Mouse (Mus musculus): ENCODE data around the gene Washc3. TPM values are rescaled to one million over a fixed set of nuclear protein-coding genes. Genes with fewer than 3 reads are reported as not detected.

The Washc3 gene
- polyA plus RNA-seq, 1 experiment from 2014 or later: 65.5 TPM

GRCm38 (mm10) chr10:88228521-88229017 is 27.7 kb downstream of the Washc3 start:
- Histone ChIP-seq H3K4me2 (ENCODE audit: low read depth, low read length) (no peak overlapping the region), H3K9ac (ENCODE audit: low read depth, low read length) (no peak overlapping the region), H3K4me1 (ENCODE audit: control insufficient read depth, insufficient read depth, low read length) (peaks cover 3% of the 10 kb centered on the region; the same call in 1 of the 2 replicates), H3K27ac (replicated peaks; ENCODE audit: low read depth, low read length) (no peak overlapping the region), H3K27me3 (replicated peaks; ENCODE audit: control insufficient read depth, insufficient read depth, low read length) (no peaks in the 10 kb centered on the region), H3K4me3 (ENCODE audit: low read depth, low read length) (no peak overlapping the region), H3K36me3 (ENCODE audit: control insufficient read depth, insufficient read depth, low read length) (peaks cover 9% of the 10 kb centered on the region), H3K9me3 (ENCODE audit: control insufficient read depth, low read length) (no peaks in the 10 kb centered on the region)
- no peak for ATAC-seq (ENCODE audit: low read depth)
- DNase-seq (ENCODE audit: low spot score): no peak
- WGBS: 80% methylated on average over 8 of the region's 8 CpGs

- no peak overlapping the region for H3K9ac ChIP-seq (ENCODE audit: low read depth, low read length)
- H3K4me1 ChIP-seq (ENCODE audit: control insufficient read depth, insufficient read depth, low read length): peaks cover 3% of the 10 kb centered on the region; the same call in 1 of the 2 replicates
- H3K9me3 ChIP-seq (ENCODE audit: control insufficient read depth, low read length): no peaks in the 10 kb centered on the region
- H3K27ac ChIP-seq (replicated peaks; ENCODE audit: low read depth, low read length): 0 out of 2 replicates have a peak overlapping the region, but pooled peaks have one; percentile 25
- peak; percentile 70 for DNase-seq (ENCODE audit: low spot score)
- no peak overlapping the region; the same call in 1 of the 2 replicates for H3K4me2 ChIP-seq (ENCODE audit: low read depth, low read length)
- ATAC-seq (ENCODE audit: low read depth): no peak
- no peak overlapping the region for H3K4me3 ChIP-seq (ENCODE audit: low read depth, low read length)
- H3K27me3 ChIP-seq (replicated peaks; ENCODE audit: control insufficient read depth, insufficient read depth, low read length): no peaks in the 10 kb centered on the region
- peaks cover 26% of the 10 kb centered on the region; the same call in 1 of the 2 replicates for H3K36me3 ChIP-seq (ENCODE audit: control insufficient read depth, insufficient read depth, low read length)
- WGBS: 45% methylated on average over 8 of the region's 8 CpGs
Measured at GRCm38 (mm10) chr10:88231671-88232070, 30.8 kb downstream of the Washc3 start.

- no peak overlapping the region for H3K27ac ChIP-seq (replicated peaks; ENCODE audit: low read depth, low read length)
- H3K27me3 ChIP-seq (replicated peaks; ENCODE audit: control insufficient read depth, insufficient read depth, low read length): no peaks in the 10 kb centered on the region
- ATAC-seq (ENCODE audit: low read depth) (no peak), DNase-seq (ENCODE audit: low spot score) (no peak)
- H3K36me3 ChIP-seq (ENCODE audit: control insufficient read depth, insufficient read depth, low read length): peaks cover 31% of the 10 kb centered on the region; the same call in 1 of the 2 replicates
- no peak overlapping the region for H3K9ac ChIP-seq (ENCODE audit: low read depth, low read length)
- H3K4me1 ChIP-seq (ENCODE audit: control insufficient read depth, insufficient read depth, low read length): peaks cover 3% of the 10 kb centered on the region; the same call in 1 of the 2 replicates
- H3K4me3 ChIP-seq (ENCODE audit: low read depth, low read length): no peak overlapping the region
- no peaks in the 10 kb centered on the region for H3K9me3 ChIP-seq (ENCODE audit: control insufficient read depth, low read length)
- H3K4me2 ChIP-seq (ENCODE audit: low read depth, low read length): no peak overlapping the region
- WGBS: 88% methylated on average over 2 of the region's 2 CpGs
Measured at GRCm38 (mm10) chr10:88232765-88233164, 31.9 kb downstream of the Washc3 start.

- H3K4me3 ChIP-seq (ENCODE audit: low read depth, low read length): no peak overlapping the region
- H3K4me1 ChIP-seq (ENCODE audit: control insufficient read depth, insufficient read depth, low read length): no peaks in the 10 kb centered on the region
- H3K27ac ChIP-seq (replicated peaks; ENCODE audit: low read depth, low read length): no peak overlapping the region
- no peak overlapping the region for H3K4me2 ChIP-seq (ENCODE audit: low read depth, low read length)
- WGBS: 53% methylated on average over 13 of the region's 13 CpGs
- DNase-seq (ENCODE audit: low spot score) (no peak), ATAC-seq (ENCODE audit: low read depth) (no peak)
- no peaks in the 10 kb centered on the region for H3K27me3 ChIP-seq (replicated peaks; ENCODE audit: control insufficient read depth, insufficient read depth, low read length)
- no peak overlapping the region for H3K9ac ChIP-seq (ENCODE audit: low read depth, low read length)
- no peaks in the 10 kb centered on the region for H3K9me3 ChIP-seq (ENCODE audit: control insufficient read depth, low read length)
- H3K36me3 ChIP-seq (ENCODE audit: control insufficient read depth, insufficient read depth, low read length): 0 out of 2 replicates have a peak, but pooled peaks cover 8% of the 10 kb centered on the region
Measured at GRCm38 (mm10) chr10:88244681-88245080, 43.8 kb downstream of the Washc3 start.

- Histone ChIP-seq H3K9ac (ENCODE audit: low read depth, low read length) (no peak overlapping the region), H3K27ac (replicated peaks; ENCODE audit: low read depth, low read length) (no peak overlapping the region), H3K27me3 (replicated peaks; ENCODE audit: control insufficient read depth, insufficient read depth, low read length) (no peaks in the 10 kb centered on the region), H3K9me3 (ENCODE audit: control insufficient read depth, low read length) (no peaks in the 10 kb centered on the region), H3K4me2 (ENCODE audit: low read depth, low read length) (no peak overlapping the region), H3K4me3 (ENCODE audit: low read depth, low read length) (no peak overlapping the region), H3K36me3 (ENCODE audit: control insufficient read depth, insufficient read depth, low read length) (0 out of 2 replicates have a peak, but pooled peaks cover 5% of the 10 kb centered on the region), H3K4me1 (ENCODE audit: control insufficient read depth, insufficient read depth, low read length) (0 out of 2 replicates have a peak, but pooled peaks cover 4% of the 10 kb centered on the region)
- WGBS: 46% methylated on average over 3 of the region's 3 CpGs
- no peak for DNase-seq (ENCODE audit: low spot score)
- ATAC-seq (ENCODE audit: low read depth): no peak
Measured at GRCm38 (mm10) chr10:88250300-88250699, 49.4 kb downstream of the Washc3 start.

- Histone ChIP-seq H3K9me3 (ENCODE audit: control insufficient read depth, low read length) (no peaks in the 10 kb centered on the region), H3K36me3 (ENCODE audit: control insufficient read depth, insufficient read depth, low read length) (0 out of 2 replicates have a peak, but pooled peaks cover under 1% of the 10 kb centered on the region), H3K9ac (ENCODE audit: low read depth, low read length) (no peak overlapping the region), H3K27ac (replicated peaks; ENCODE audit: low read depth, low read length) (no peak overlapping the region), H3K4me1 (ENCODE audit: control insufficient read depth, insufficient read depth, low read length) (0 out of 2 replicates have a peak, but pooled peaks cover 4% of the 10 kb centered on the region), H3K27me3 (replicated peaks; ENCODE audit: control insufficient read depth, insufficient read depth, low read length) (no peaks in the 10 kb centered on the region), H3K4me2 (ENCODE audit: low read depth, low read length) (no peak overlapping the region), H3K4me3 (ENCODE audit: low read depth, low read length) (no peak overlapping the region)
- DNase-seq (ENCODE audit: low spot score) (no peak), ATAC-seq (ENCODE audit: low read depth) (no peak)
- 75% methylated on average over 9 of the region's 9 CpGs for WGBS
Measured at GRCm38 (mm10) chr10:88252121-88252862, 51.4 kb downstream of the Washc3 start.

GRCm38 (mm10) chr10:88255556-88255955 is 54.7 kb downstream of the Washc3 start:
- no peak for DNase-seq (ENCODE audit: low spot score)
- WGBS: 74% methylated on average over 2 of the region's 2 CpGs
- H3K4me3 ChIP-seq (ENCODE audit: low read depth, low read length): no peak overlapping the region
- H3K4me2 ChIP-seq (ENCODE audit: low read depth, low read length): no peak overlapping the region
- no peak overlapping the region for H3K9ac ChIP-seq (ENCODE audit: low read depth, low read length)
- no peaks in the 10 kb centered on the region for H3K9me3 ChIP-seq (ENCODE audit: control insufficient read depth, low read length)
- no peak for ATAC-seq (ENCODE audit: low read depth)
- no peaks in the 10 kb centered on the region for H3K4me1 ChIP-seq (ENCODE audit: control insufficient read depth, insufficient read depth, low read length)
- H3K27ac ChIP-seq (replicated peaks; ENCODE audit: low read depth, low read length): no peak overlapping the region
- no peaks in the 10 kb centered on the region for H3K36me3 ChIP-seq (ENCODE audit: control insufficient read depth, insufficient read depth, low read length)
- H3K27me3 ChIP-seq (replicated peaks; ENCODE audit: control insufficient read depth, insufficient read depth, low read length): no peaks in the 10 kb centered on the region

GRCm38 (mm10) chr10:88260309-88260708 is 59.4 kb downstream of the Washc3 start:
- Histone ChIP-seq H3K9me3 (ENCODE audit: control insufficient read depth, low read length) (no peaks in the 10 kb centered on the region), H3K4me2 (ENCODE audit: low read depth, low read length) (no peak overlapping the region), H3K4me1 (ENCODE audit: control insufficient read depth, insufficient read depth, low read length) (peaks cover 4% of the 10 kb centered on the region; the same call in 1 of the 2 replicates), H3K27me3 (replicated peaks; ENCODE audit: control insufficient read depth, insufficient read depth, low read length) (no peaks in the 10 kb centered on the region), H3K9ac (ENCODE audit: low read depth, low read length) (no peak overlapping the region), H3K36me3 (ENCODE audit: control insufficient read depth, insufficient read depth, low read length) (no peaks in the 10 kb centered on the region), H3K27ac (replicated peaks; ENCODE audit: low read depth, low read length) (no peak overlapping the region), H3K4me3 (ENCODE audit: low read depth, low read length) (no peak overlapping the region)
- 63% methylated on average over 12 of the region's 12 CpGs for WGBS
- DNase-seq (ENCODE audit: low spot score) (no peak), ATAC-seq (ENCODE audit: low read depth) (no peak)

Data from embryonic facial prominence, embryonic 14.5 days (tissue).